Mouse (Mus musculus): Measurements from ENCODE around the gene Gli1. TPM values are rescaled to one million over a fixed set of nuclear protein-coding genes. Genes with fewer than 3 reads are reported as not detected.

Gene Gli1
- total RNA-seq, 4 experiments from 2014 or later, result 0.48 to 0.99 (median 0.78) TPM

DNA sequence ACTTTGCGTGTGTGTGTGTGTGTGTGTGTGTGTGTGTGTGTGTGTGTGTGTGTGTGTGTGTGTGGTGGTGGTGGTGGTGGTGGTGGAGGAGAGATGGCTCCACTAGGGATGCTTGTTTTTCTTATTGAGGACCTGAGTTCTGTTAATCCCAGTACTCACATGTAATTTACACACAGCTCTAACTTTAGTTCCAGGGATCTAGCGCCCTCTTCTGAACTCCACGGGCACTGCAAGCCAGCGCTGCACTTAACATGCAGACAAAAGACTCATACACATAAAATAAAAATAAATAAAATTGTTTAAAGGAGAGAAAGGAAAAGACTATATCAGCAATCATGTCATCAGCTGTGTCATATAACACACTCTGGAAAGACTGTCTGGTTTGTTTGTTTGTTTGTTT lies 7.2 kb upstream of the Gli1 start:
- no peak for DNase-seq (ENCODE audit: low spot score in 2 of 2)

DNA sequence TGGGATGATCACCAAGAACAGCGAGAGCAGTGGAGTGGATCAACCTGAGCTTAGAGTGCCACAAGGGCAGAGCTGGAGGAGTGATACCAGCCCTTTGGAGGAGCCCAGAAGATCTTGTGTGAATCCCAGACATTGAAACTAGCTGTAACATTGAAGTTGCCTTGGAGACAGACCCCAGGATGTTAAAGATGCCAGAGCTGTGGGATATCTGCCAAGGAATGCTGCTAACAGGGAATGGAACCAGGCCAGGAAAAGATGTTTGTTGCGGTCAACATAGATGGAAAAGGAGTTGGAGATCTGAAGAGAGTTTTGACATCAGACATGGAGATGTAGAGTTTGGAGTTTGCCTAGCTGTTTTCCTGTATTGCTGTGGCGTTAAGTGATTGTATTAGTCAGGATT lies 4.4 kb upstream of the Gli1 start:
- DNase-seq (ENCODE audit: low spot score in 2 of 2), result no peak

DNA sequence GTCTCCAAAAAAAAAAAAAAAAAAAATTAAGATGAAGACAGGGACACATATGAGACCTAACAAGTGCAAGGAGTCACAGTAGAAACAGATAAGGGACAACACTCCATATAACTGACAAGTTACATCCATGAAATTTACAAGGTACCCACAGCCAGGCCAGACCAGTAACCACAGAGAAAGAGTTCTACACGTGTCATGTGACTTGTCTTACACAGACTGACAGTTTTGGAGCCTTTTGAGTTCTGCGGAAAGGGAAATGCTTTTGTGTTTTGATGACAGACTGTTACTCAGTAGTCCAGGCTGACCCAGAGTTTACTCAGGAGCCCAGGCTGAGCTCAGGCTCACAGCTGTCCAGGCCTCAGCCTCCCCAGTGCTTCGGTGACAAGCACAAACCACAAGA lies 1.3 kb upstream of the Gli1 start:
- no peak for DNase-seq (ENCODE audit: low spot score in 2 of 2)

DNA sequence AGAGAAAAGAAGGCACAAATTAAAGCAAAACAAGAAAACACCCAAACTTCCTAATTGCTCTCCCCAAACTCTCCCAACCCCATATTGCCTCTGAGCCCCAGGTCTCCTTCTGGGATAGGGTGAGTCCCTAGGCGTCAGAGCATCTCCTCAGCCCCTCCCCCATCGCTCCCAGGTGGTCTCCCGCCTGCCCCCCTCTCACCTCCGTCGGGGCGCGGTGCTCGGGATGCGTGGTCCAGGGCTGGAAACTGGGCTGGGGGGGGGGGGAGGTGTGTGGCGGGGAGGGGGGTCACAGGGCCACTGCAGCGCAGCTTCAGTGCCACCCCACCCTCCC lies 449 bp downstream of the Gli1 start:
- no peak for DNase-seq (ENCODE audit: low spot score in 2 of 2)

DNA sequence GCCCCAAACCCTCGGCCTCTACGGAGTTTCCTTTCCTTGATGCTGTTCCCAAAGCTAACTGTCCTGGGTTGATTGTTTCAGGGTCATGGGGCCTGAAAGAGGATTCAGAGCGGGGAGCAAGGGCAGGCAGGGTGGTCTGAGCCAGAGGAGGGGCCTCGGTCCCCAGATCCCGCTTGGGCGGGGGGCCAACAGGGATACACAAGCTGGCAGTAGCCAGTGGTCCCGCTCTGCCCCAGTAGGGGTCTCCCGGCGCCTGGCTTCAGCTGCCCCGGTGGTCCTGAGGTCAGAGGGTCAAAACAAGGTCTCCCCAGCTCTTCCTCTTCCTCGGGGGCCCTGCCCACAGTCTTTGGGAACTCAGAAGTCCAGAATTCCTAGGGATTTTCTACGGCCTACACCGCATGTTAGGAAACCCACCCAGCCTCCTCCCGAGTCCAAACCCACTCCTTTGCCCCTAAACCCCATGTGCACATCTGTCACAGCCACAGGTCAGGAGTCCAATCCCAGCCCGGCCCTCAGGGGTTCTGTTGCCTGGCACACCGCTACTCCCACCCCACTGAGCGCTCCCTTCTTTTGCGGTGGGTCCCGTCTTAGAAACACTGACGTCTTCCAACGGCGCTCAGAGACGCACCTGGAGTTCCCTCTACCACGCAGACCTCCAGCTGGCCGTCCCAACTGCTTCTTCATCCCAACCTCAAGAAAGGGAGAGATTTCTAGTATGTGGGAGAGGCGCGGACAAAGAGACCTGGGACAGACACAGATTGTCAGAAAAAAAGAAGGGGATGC lies 1.0 kb downstream of the Gli1 start:
- no peak for DNase-seq (ENCODE audit: low spot score in 2 of 2)

DNA sequence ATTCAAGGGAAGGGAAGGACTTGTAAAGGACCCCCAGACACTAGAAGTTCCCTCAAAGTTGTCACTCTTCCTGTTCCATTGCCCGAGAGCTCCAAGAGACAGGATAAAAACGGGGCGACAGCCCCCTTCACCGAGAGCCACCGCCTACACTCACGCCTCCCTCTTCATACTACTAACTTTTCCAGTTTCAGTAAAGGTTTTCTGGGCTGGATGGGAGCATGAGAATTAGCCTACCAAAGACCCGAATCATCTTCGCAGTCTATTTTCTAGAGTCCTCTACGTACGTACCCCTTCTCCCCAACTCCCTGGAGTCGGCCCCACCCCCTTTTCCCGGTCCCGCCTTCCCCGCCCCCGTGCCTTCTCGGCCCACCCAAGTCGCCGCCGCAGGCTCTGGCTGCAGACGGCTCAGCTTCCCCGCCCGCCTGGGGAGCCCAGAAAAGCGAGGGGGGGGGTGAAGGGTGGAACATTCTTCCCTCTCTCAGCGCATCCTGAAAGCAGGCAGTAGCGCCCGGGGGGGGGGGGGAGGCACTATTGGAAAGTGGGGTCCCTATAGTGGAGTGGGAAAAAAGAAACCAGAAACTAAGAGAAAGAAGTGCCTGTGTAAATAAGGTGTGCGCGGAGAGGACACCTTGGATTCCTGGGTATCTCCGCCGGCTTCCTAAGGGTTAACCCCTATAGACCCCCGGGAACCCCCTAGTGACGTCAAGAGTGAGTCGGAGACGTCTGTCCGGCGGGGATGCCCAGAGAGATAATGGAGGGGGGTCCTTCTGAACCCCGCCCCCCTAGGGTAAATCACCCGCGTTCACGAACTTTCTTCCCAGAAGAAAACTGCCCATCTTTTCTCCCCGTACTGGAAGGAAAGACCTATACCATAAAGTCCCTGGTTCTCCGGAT lies 1.8 kb downstream of the Gli1 start:
- no peak for DNase-seq (ENCODE audit: low spot score in 2 of 2)

DNA sequence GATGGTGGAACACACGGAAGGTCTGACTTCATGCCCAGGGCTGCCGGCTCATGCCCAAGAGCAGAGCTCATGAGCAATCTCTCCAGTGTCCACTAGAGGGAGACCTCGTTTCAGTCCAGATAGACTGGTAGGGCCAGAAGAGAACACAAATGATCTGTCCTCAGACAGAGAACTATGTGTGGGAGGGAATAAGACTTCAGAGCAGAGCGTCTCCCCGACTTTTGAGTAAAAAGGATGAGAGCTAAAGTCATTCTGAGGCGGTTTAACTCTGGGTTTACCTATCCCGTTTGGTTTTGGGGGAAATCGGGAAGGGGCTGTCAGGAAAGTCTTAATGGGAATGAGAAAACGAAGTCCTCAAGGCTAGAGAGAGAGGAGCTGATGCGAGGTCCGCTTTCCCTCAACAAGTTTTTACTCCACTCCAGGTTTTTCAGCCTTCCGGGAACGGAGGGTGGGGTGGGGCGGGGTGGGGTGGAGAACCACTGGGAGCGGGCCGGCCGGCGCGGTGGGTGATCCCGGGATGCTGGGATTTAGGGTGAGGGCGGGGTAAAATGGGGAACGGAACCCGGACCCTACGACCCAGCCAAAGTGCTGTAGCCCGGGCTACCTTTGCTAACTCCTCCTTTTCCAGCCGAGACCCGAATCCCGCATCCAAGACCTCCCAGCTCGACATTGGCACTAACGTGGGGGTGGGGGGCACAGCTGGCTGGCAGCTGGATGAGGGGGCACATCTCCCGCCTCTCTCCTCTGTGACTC lies 2.7 kb downstream of the Gli1 start:
- DNase-seq (ENCODE audit: low spot score in 2 of 2), result peak; percentile 75 to 81

DNA sequence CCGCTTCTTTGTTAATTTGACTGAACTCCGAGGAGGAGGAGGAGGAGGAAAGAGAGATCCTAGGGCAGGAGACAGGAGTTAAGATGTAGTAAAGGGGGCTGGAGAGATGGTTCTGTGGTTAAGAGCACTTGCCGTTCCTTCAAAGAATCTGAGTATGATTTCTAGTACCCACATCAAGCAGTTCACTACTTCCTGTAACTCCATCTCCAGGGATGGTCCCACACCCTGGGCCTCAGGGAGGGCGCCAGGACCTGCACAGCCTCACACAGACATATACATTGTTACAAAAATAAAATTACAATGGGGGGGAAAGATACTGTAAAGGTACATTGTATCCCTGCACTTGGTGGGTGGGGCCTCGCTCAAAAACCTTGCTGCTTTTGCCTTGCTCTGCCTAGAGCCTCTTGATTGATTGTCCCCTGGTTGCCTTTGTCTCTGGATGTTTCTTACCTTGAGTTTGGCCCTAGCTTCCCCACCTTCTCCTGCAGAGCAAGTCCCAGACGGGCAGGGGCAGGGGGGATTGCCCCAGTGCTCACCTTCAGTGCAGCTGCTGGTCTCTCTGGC lies 4.2 kb downstream of the Gli1 start:
- DNase-seq (ENCODE audit: low spot score in 2 of 2), result no peak

DNA sequence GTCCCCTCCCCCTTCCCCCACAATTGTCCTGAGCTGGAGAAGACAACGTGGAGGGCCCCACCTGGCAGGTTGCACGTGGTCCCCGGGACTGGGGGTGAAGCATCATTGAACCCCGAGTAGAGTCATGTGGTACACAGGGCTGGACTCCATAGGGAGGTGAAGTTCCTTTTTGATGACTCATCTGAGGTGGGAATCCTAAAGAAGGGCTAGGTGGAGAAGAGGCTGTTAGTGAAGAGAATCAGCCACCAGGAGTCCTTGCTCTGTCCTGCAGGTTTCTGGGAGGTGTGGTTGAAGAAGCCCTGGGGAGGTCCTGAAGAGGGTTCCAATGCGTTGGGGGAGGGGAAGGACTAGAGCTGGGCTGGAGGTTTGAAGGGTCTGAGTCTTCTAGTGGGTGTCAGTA lies 4.8 kb downstream of the Gli1 start:
- DNase-seq (ENCODE audit: low spot score in 2 of 2), result no peak

DNA sequence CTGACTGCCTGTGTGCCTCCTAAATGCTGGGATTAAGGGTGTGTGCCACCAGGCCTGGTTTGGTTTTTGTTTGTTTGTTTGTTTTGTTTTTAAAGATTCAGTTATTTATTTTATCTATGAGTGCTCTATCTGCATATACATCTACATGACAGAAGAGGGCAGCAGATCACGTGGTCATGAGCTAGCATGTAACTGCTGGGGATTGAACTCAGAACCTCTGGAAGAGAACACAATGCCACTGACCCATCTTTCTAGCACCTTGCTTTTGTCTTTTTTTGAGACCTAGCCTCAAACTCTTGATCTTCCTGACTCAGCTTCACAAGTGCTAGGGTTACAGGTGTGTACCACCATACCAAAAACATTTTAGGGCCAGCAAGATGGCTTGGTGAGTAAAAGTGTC lies 6.5 kb downstream of the Gli1 start:
- no peak for DNase-seq (ENCODE audit: low spot score in 2 of 2)

DNA sequence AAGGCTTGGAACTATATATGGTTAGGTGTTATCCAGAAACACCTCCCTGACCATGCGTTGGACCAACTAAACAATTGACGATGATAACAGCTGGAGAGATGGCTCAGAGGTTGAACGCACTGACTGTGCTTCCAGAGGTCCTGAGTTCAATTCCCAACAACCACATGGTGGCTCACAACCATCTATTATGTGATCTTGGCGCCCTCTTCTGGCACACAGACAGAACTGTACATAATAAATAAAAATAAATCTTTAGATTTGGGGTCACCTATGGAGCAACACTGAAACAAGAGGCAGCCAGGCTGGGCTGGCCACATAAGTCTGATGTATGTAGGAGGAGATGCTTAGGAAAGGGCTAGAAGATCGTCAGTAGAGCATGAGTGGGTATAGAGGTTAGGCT lies 8.6 kb downstream of the Gli1 start:
- DNase-seq (ENCODE audit: low spot score in 2 of 2), result no peak

DNA sequence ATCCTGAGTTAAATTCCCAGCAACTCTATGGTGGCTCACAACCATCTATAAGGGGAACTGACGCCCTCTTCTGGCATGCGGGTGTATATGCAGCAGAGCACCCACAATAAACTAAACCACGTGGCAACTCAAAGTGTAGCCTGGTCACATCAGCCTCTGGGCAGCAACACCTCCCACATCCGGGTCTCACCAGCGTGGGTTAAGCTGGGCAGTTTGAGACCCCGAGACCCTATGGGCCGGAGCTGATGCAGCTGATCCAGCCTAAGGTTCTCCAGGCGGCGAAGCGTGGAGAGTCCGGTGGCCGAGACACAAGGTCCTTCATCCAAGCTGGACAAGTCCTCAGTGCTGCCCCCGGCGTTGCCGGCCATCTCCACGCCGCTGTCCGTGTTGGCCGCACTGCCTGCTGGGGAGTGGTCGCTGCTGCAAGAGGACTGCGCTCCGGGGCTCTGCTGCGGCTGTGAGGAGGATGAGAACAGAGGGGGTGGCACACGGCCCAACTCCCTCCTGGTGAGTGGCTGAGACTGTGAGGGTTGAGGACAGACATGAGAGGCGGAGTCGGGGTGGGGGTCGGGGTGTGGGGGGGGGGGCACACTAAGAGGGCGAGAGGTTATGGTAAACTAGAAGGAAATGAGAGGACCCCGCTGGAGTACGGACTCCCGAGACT lies 9.4 kb downstream of the Gli1 start:
- DNase-seq (ENCODE audit: low spot score in 2 of 2), result no peak

DNA sequence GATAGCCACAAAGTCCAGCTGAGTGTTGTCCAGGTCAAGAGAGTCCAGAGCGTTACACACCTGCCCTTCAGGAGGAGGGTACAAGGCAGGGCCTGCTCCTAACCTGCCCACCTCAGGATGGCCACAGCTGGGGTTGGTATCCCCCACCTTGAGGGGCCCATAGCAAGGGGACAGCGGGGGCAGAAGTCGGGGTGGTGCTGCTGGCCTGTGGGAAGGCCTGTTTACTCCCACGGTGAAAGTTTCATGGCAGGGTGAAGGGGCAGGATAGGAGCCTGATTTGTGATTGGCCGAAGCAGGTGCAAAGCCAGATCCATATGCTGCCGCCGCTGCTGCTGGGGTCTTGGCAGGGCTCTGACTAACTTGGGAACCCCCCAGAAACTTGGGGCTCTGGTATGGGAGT lies 11.6 kb downstream of the Gli1 start:
- DNase-seq (ENCODE audit: low spot score in 2 of 2), result no peak

DNA sequence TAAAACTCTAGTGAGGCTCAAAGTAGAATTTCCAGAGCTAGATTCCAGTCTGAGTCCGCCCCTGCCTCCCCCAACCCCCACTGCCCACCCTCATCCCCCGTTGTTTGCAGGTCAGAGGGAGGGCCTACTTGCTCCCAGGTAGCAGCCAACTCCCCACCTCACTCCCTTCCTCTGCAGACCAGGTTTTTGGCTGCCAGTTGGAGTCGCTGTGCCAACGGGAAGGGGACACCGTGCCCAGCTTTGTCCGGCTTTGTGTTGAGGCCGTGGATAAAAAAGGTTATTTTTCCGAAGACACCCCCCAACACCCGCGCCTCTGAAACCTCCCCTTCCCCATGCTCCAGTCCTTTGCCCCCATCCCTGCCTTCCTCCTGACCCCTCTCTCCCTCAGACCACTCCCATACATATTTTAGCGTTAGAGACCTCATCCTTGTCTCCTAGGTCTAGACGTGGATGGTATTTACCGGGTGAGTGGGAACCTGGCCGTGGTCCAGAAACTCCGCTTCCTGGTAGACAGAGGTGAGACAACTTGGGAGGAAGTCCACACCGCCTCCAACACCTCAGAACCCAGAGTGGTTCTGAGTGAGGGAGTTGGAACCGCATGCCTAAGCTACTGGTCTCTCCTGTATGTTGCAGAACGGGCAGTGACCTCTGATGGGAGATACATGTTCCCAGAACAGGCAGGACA lies 14.2 kb downstream of the Gli1 start:
- no peak for DNase-seq (ENCODE audit: low spot score in 2 of 2)

DNA sequence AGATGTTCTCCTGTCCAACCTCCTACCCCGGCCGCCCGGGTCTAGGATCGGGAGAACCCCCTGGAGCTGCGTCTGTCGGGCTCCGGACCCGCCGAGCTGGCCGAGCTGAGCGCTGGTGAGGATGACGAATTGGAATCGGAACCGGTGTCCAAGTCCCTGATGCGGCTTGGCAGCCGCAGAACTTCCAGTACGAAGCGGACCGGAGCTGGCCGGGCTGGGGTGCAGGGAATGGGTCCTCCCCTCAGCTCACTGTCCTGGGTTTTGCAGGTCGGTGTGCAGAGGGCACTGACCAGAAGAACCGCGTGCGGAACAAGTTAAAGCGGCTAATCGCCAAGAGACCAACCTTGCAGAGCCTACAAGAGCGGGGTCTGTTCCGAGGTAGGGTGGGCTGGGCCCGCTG lies 14.9 kb downstream of the Gli1 start:
- DNase-seq (ENCODE audit: low spot score in 2 of 2), result no peak

DNA sequence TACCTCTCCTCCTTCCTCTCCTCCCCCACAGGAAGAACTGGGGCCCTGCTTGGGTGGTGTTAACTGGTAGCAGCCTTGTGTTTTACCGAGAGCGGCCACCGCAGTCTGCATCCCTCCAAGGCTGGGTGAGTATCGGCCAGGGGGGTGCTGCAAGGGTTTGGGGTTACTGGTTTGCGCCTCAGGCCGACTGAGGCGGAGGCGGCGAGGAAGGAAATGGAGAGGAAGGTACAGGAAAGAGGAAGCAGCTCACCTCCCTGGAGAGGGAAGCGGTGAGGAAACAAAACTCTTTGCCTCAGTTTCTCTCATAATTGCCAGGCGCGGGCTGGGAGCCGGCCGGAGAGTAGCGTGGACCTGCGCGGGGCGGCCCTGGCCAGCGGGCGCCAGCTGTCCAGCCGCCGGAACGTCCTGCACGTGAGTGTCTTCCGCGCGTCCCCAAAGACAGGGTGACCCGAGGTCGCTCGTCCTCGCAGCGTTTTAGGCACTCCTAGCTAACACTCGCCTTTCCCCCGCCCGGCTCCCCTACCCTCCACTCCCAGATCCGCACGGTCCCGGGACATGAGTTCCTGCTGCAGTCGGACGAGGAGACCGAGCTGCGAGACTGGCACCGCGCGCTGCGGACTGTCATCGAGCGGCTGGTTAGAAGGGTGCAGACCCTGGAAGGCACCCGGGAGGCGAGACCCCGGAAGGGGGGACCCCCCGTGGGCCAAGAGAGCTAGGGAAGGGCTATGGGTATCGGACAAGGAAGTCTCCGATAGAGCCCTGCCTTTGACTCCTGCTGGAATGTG lies 15.6 kb downstream of the Gli1 start:
- no peak for DNase-seq (ENCODE audit: low spot score in 2 of 2)

DNA sequence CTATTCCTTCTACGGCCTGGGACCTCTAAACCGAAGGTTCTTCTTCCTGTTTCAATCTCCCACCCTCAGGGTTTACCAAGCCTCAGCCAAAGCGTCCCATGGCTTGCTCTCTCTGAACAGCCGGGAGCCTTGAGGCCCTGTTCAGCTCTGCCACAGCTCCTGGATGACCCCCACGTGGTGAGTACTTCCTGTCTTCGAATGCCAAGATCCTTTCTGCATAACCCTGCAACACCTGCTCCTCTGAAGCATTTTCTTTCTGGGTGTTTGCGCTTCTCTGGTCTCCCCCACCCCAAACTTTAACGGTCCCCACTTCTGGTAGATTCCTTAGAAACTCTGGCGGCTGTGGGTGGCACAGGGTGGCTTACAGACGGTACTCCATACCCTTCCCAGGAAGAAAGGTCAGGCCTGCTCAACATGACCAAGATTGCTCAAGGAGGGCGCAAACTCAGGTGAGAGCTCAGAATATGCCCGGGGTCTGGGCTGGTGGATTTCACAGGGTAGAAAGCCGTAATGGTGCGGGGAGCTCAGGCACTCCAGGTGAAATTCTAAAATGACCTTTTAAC lies 16.2 kb downstream of the Gli1 start:
- DNase-seq (ENCODE audit: low spot score in 2 of 2), result no peak

DNA sequence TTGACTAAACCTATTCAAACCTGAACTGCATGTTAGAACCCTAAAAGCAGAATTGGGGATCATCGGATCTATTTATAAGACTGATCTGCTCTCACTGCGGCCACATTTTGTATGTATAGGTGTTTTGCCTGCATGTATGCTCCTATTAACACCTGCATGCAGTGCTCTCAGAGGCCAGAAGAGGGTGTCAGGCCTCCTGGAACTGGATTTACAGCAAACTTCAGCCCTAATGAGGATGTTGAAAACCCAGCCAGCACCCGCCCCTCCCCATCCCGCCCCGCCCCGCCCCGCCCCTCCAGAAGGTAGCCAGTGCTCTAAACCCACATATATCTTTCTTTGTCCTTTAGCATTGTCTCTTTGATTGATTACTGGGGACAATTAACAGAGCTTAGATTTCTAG lies 17.3 kb downstream of the Gli1 start:
- no peak for DNase-seq (ENCODE audit: low spot score in 2 of 2)

DNA sequence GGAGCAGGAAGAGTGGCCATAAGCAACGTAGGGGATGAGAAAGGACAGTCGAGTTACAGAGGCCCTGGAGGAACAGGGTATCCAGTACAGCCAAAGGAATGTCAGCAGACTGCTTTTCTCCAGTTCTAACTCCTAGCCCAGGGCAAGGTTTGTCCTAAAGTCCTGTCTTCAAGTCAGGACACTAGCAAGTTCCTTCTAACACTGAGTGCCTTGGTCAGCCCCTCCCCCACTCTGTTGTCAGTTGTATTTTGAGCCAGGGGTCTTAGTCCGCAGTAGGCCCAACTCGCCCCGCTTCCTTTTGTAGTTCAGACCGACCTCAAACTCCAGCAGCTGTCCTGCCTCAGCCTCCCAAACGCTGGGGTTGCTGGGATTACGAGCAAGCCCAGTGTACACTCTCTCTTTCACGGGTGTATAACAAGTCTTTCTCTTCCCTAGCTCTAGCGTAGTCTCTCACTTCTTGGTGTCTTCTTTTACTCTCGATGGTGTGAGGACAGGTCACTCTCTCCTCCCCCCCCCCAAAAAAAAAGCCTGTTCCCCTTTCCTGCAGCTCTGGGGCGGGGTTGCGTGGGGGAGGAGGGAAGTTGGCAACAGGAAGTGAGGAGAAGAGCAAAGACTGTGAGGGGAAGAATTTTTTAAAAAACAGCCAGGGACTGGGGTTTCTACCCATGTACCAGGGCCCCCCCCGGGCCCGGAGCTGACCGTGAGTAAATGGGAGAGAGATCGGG lies 18.5 kb downstream of the Gli1 start:
- DNase-seq (ENCODE audit: low spot score in 2 of 2), result no peak
